ENCODE assay signal across 24 mouse cellular contexts in the genomic region with DNA sequence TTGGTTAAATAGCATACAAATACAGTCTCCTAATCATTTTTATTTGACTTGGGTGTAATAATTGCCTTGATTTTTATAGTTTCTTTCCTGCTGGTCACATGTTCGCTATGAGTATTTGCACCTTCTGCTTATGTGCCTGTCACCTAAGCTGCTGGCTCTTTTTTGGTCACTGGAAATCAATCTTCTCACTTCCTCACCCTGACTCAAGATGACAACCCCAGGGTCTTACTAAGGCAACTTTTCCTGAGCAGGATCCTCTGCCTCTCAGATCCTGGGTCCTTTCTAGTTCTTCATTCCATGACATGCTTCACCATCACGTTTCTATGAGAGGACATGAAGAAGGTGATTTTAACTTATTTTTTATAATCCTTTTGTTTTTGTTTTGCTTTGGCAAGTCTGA.
"Had no signal": no experiment of that assay in that cellular context is flagged by ENCODE, and none has a peak within 500 bp of the region (broad histone marks: within the 10 kb centered on the region; RNA-seq: fewer than 3 reads in every experiment).

No protein-coding gene starts in this region.

- H3K4me2 ChIP-seq: kidney, embryonic 15.5 days; liver, embryonic 12.5 days; liver, embryonic 15.5 days; lung, embryonic 15.5 days; midbrain, embryonic 13.5 days; neural tube, embryonic 13.5 days; stomach, embryonic 15.5 days had no signal

- ATAC-seq: liver, embryonic 12.5 days; midbrain, embryonic 13.5 days; midbrain, embryonic 16.5 days had no signal

- H3K9me3 ChIP-seq: kidney, embryonic 15.5 days; liver, embryonic 12.5 days; liver, embryonic 15.5 days; lung, embryonic 15.5 days; megakaryocyte, embryonic 14.5 days; midbrain, embryonic 10.5 days; midbrain, embryonic 13.5 days; neural tube, embryonic 13.5 days; stomach, embryonic 15.5 days had no signal

- H3K27ac ChIP-seq: left cerebral cortex, adult 2 months; liver, embryonic 12.5 days; liver, embryonic 15.5 days; lung, embryonic 15.5 days; midbrain, embryonic 10.5 days; midbrain, embryonic 13.5 days; neural tube, embryonic 13.5 days; stomach, embryonic 15.5 days had no signal

- H3K27me3 ChIP-seq: kidney, embryonic 15.5 days; liver, embryonic 12.5 days; liver, embryonic 15.5 days; lung, embryonic 15.5 days; megakaryocyte, embryonic 14.5 days; midbrain, embryonic 13.5 days; neural tube, embryonic 13.5 days; stomach, embryonic 15.5 days had no signal

- H3K9ac ChIP-seq: kidney, embryonic 15.5 days; liver, embryonic 12.5 days; liver, embryonic 15.5 days; lung, embryonic 15.5 days; midbrain, embryonic 13.5 days; neural tube, embryonic 13.5 days; stomach, embryonic 15.5 days had no signal

- DNase-seq: kidney, postnatal 10 days; kidney, postnatal 36 days; layer of hippocampus, postnatal 36 days; left cerebral cortex, postnatal 4 days; liver; lung, adult 18-20 months; lung, postnatal 10 days; lung, postnatal 36 days; retina, postnatal 1 day; right cerebral cortex, postnatal 25 days; spleen, adult 18-20 months; thymus, postnatal 25 days had no signal

- H3K36me3 ChIP-seq: kidney, embryonic 15.5 days; liver, embryonic 12.5 days; liver, embryonic 15.5 days; lung, embryonic 15.5 days; midbrain, embryonic 10.5 days; midbrain, embryonic 13.5 days; neural tube, embryonic 13.5 days; stomach, embryonic 15.5 days had no signal

- H3K4me3 ChIP-seq: kidney, embryonic 15.5 days; left cerebral cortex, adult 2 months; liver, embryonic 12.5 days; liver, embryonic 15.5 days; lung, embryonic 15.5 days; megakaryocyte, embryonic 14.5 days; midbrain, embryonic 10.5 days; midbrain, embryonic 13.5 days; myocyte; neural tube, embryonic 13.5 days; stomach, embryonic 15.5 days had no signal

- H3K4me1 ChIP-seq: liver, embryonic 12.5 days; liver, embryonic 15.5 days; lung, embryonic 15.5 days; midbrain, embryonic 10.5 days; midbrain, embryonic 13.5 days; neural tube, embryonic 13.5 days; stomach, embryonic 15.5 days had no signal
